Mouse (Mus musculus) spleen, postnatal 36 days (tissue): ENCODE measurements around the gene Fndc3b.

Experiments
- DNase-seq, 2 experiments: peaks; one replicate each; pipeline ENCODE4 v3.0.0; 2022; ENCODE audit warnings: low spot score in 2 of 2, mixed read lengths in 1 of 2

Gene Fndc3b

GRCm38 (mm10) chr3:27555401-27555940, 155.6 kb downstream of the Fndc3b start:
- no peak for DNase-seq

- no peak for DNase-seq
Observed at GRCm38 (mm10) chr3:27554325-27554724, 156.8 kb downstream of the Fndc3b start.

- no peak for DNase-seq
Observed at GRCm38 (mm10) chr3:27553781-27554180, 157.3 kb downstream of the Fndc3b start.

- DNase-seq, result no peak
Observed at GRCm38 (mm10) chr3:27551005-27551404, 160.1 kb downstream of the Fndc3b start.

- no peak for DNase-seq
Observed at GRCm38 (mm10) chr3:27550409-27550808, 160.7 kb downstream of the Fndc3b start.

- DNase-seq, result no peak
Observed at GRCm38 (mm10) chr3:27545651-27546050, 165.5 kb downstream of the Fndc3b start.

GRCm38 (mm10) chr3:27544061-27544460, 167.0 kb downstream of the Fndc3b start:
- DNase-seq, result no peak

GRCm38 (mm10) chr3:27541841-27542240, 169.3 kb downstream of the Fndc3b start:
- no peak for DNase-seq

GRCm38 (mm10) chr3:27541181-27541580, 169.9 kb downstream of the Fndc3b start:
- DNase-seq, result no peak

GRCm38 (mm10) chr3:27534208-27534607, 176.9 kb downstream of the Fndc3b start:
- DNase-seq, result no peak

GRCm38 (mm10) chr3:27533721-27534120, 177.4 kb downstream of the Fndc3b start:
- no peak for DNase-seq

GRCm38 (mm10) chr3:27531993-27532392, 179.1 kb downstream of the Fndc3b start:
- no peak for DNase-seq

- no peak for DNase-seq
Observed at GRCm38 (mm10) chr3:27530370-27530769, 180.7 kb downstream of the Fndc3b start.

- DNase-seq, result no peak
Observed at GRCm38 (mm10) chr3:27529221-27530051, 181.7 kb downstream of the Fndc3b start.

GRCm38 (mm10) chr3:27526991-27527390, 184.1 kb downstream of the Fndc3b start:
- DNase-seq, result no peak

GRCm38 (mm10) chr3:27523176-27523936, 187.8 kb downstream of the Fndc3b start:
- DNase-seq, result no peak

GRCm38 (mm10) chr3:27520391-27520790, 190.7 kb downstream of the Fndc3b start:
- no peak for DNase-seq

GRCm38 (mm10) chr3:27519481-27519880, 191.6 kb downstream of the Fndc3b start:
- DNase-seq, result no peak

- no peak for DNase-seq
Observed at GRCm38 (mm10) chr3:27518935-27519334, 192.2 kb downstream of the Fndc3b start.

GRCm38 (mm10) chr3:27516536-27516935, 194.6 kb downstream of the Fndc3b start:
- DNase-seq, result no peak

- no peak for DNase-seq
Observed at GRCm38 (mm10) chr3:27511765-27512164, 199.3 kb downstream of the Fndc3b start.

- no peak for DNase-seq
Observed at GRCm38 (mm10) chr3:27506886-27507285, 204.2 kb downstream of the Fndc3b start.

GRCm38 (mm10) chr3:27505582-27505981, 205.5 kb downstream of the Fndc3b start:
- DNase-seq, result no peak
